Mouse (Mus musculus) cerebellum, adult 9-11 months (tissue): Measurements from ENCODE around the gene Insm1.

Experiments used
- DNase-seq: peaks from one replicate; pipeline ENCODE4 v3.0.0; 2022

Gene Insm1

DNA sequence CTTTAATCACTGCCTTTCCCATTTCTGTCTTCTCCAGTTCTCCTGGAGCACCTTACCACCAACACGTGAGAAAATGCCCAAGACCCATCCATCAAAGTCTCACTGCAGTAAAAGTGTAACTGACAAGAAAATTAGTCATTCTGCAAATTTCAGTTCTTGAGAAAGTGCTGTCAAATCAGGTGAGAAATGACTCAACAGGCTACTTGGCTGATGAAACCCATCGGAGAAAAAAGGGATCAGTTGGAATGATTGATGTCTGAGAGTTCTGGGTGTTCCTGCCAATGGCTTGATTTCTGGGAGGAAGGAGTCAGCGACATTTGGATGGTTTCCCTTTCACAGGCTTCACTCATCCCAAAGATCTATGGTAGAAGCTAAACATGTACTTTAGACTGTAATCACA lies 44.8 kb downstream of the Insm1 start:
- no peak for DNase-seq
